Mouse (Mus musculus): Measurements from ENCODE around the gene Rabgap1l.

GRCm38 (mm10) chr1:160308498-160308897 is 484.5 kb downstream of the Rabgap1l start:
- TF ChIP-seq EP300 (IDR thresholded peaks at IDR 0.05; ENCODE audit: insufficient read depth, low read depth, low read length): no peak
- no peak for TF ChIP-seq POLR2A (IDR thresholded peaks at IDR 0.05; ENCODE audit: insufficient read depth, low read depth, low read length)
